ENCODE assay signal across 16 mouse cellular contexts in genomic region chr3:138103690-138104089, GRCm38 (mm10). TPM values are rescaled to one million over a fixed set of nuclear protein-coding genes. Genes with fewer than 3 reads are reported as not detected.
"Had no signal": no experiment of that assay in that cellular context is flagged by ENCODE, and none has a peak within 500 bp of the region (broad histone marks: within the 10 kb centered on the region; RNA-seq: fewer than 3 reads in every experiment).

No protein-coding gene starts in this region.

- H3K4me1 ChIP-seq: midbrain, embryonic 10.5 days; midbrain, embryonic 12.5 days; neural tube, embryonic 12.5 days had no signal

- H3K27me3 ChIP-seq: midbrain, embryonic 12.5 days; neural tube, embryonic 12.5 days had no signal

- H3K4me2 ChIP-seq: lung, embryonic 14.5 days; midbrain, embryonic 12.5 days; neural tube, embryonic 12.5 days had no signal

- H3K4me3 ChIP-seq: midbrain, embryonic 10.5 days; midbrain, embryonic 12.5 days; neural tube, embryonic 12.5 days had no signal

- H3K27ac ChIP-seq: midbrain, embryonic 10.5 days; midbrain, embryonic 12.5 days; neural tube, embryonic 12.5 days had no signal

- H3K9ac ChIP-seq: lung, embryonic 14.5 days; midbrain, embryonic 12.5 days; neural tube, embryonic 12.5 days had no signal

- H3K9me3 ChIP-seq: midbrain, embryonic 10.5 days; midbrain, embryonic 12.5 days; neural tube, embryonic 12.5 days had no signal

- H3K36me3 ChIP-seq: midbrain, embryonic 10.5 days; midbrain, embryonic 12.5 days; neural tube, embryonic 12.5 days had no signal

- ATAC-seq: midbrain, embryonic 16.5 days had no signal

- DNase-seq: lung, adult 18-20 months; lung, embryonic 14.5 days; lung, postnatal 10 days; lung, postnatal 4 days; midbrain, embryonic 14.5 days; right cerebral cortex, postnatal 14 days; thymus, adult 2 months; thymus, postnatal 25 days; thymus, postnatal 4 days had no signal

RNA-seq across cellular contexts. Expression of gene Gm5105, which starts 36.5 kb away (rescaled TPM):
- polyA plus RNA-seq: lung, embryonic 14.5 days; midbrain, embryonic 10.5 days; midbrain, embryonic 12.5 days; midbrain, embryonic 14.5 days; neural tube, embryonic 12.5 days; spleen, adult 2 months; stomach, embryonic 14.5 days; testis, adult 2 months; thymus, adult 2 months had no signal
